Mouse (Mus musculus): ENCODE measurements around the gene Plce1. TPM values are rescaled to one million over a fixed set of nuclear protein-coding genes. Genes with fewer than 3 reads are reported as not detected.

Gene Plce1
- total and polyA plus RNA-seq, 2 experiments from 2014 or later = 3.0 to 19.5 TPM

DNA sequence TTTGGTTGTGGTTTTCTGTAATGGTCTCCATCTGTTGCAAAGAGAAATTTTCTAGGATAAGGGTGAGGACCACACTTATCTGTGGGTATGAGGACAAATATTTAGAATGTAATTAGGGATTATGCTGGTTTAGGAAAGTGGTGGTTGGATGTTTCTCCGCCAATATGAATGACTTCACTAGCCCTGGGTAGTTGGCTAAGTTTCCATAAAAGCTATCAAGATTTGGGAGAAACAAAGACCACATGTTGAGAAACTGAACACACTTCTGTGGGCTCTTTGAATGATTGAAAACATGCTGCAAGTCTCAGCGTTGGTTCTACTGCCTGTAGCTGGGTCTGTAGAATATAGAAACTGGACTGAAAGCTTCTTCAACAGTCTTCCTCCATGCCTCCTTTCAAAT is 193.0 kb downstream of the Plce1 start:
- Histone ChIP-seq H3K36me3 (ENCODE audit: insufficient read depth, low read length) (no peaks in the 10 kb centered on the region), H3K4me3 (ENCODE audit: low read depth, low read length) (no peak overlapping the region), H3K27ac (ENCODE audit: low read depth, low read length) (no peak overlapping the region), H3K4me1 (ENCODE audit: insufficient read depth, low read length) (no peaks in the 10 kb centered on the region), H3K27me3 (ENCODE audit: insufficient read depth, low read length) (no peaks in the 10 kb centered on the region), H3K4me2 (ENCODE audit: low read depth, low read length, poor library complexity, severe bottlenecking) (no peak overlapping the region), H3K9me3 (ENCODE audit: low read length) (no peaks in the 10 kb centered on the region), H3K9ac (replicated peaks; ENCODE audit: low read length, poor library complexity, severe bottlenecking) (no peak overlapping the region)
- DNase-seq (ENCODE audit: low spot score) = no peak
- WGBS = 78% methylated on average over 2 of the region's 2 CpGs
- TF ChIP-seq CTCF (IDR thresholded peaks at IDR 0.05) = no peak
- no peak for ATAC-seq (ENCODE audit: low FRiP score)

DNA sequence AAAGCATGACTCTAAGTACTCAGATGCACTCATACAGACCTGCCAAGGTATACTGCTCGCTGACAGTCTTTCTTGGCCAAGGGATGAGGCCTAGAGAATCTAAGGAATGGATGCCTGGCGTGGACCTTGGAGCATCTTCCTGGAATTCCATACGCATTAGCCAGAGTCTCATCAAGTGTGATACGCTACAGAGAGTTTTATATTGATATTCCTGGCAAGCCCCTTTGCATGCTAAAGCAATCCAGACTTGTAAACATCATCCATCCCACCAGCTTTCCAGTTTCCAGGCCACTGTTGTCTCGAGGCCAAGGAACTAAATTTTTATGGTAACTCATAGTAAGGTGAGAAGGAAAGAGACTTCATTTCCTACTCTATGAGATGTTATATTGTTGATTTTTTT is 197.7 kb downstream of the Plce1 start:
- Histone ChIP-seq H3K27me3 (ENCODE audit: insufficient read depth, low read length) (no peaks in the 10 kb centered on the region), H3K27ac (ENCODE audit: low read depth, low read length) (no peak overlapping the region), H3K9ac (replicated peaks; ENCODE audit: low read length, poor library complexity, severe bottlenecking) (no peak overlapping the region), H3K4me3 (ENCODE audit: low read depth, low read length) (no peak overlapping the region), H3K36me3 (ENCODE audit: insufficient read depth, low read length) (no peaks in the 10 kb centered on the region), H3K4me2 (ENCODE audit: low read depth, low read length, poor library complexity, severe bottlenecking) (no peak overlapping the region), H3K4me1 (ENCODE audit: insufficient read depth, low read length) (no peaks in the 10 kb centered on the region), H3K9me3 (ENCODE audit: low read length) (no peaks in the 10 kb centered on the region)
- no peak for ATAC-seq (ENCODE audit: low FRiP score)
- no peak for TF ChIP-seq CTCF (IDR thresholded peaks at IDR 0.05)
- DNase-seq (ENCODE audit: low spot score) = no peak
- 95% methylated on average over 5 of the region's 5 CpGs for WGBS

DNA sequence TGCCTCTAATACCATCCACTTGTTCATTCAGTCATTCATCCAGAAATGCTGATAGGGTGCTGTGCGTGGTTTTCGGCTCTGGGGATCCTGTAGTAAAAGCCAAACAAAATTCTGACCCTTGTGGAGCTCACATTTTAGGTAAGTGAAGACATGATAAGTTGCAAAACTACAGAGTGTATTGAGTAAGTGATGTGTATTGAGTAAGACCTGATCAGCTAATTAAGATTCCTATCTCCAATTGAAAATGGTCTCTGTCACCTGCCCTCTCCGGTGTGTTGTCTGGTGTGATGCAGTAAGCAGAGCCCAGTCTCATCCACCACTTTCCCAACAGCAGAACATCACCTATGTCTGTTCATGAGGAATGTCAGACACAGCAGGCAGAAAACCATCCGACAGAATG is 198.6 kb downstream of the Plce1 start:
- no peak overlapping the region for H3K4me3 ChIP-seq (ENCODE audit: low read depth, low read length)

DNA sequence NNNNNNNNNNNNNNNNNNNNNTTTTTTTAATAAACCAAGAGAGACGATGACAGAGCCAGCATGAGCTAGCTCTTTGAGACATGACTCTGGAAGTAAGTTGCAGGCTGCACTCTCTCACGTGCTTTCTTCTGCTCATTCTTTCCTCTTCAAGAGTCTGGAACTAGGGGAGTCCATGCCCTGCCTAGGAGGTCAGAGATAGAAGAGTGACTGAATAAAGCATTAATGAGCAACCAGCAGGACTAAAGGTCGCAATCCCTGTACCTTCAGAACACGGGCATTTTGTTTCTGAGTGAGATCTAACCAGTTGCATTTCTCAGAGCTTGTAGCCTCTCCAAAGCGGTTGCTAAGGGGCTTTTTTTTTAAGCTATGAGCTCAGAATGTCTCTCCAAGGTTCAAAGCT is 206.4 kb downstream of the Plce1 start:
- no peaks in the 10 kb centered on the region for H3K4me1 ChIP-seq (ENCODE audit: insufficient read depth, low read length)
- no peak overlapping the region for H3K9ac ChIP-seq (replicated peaks; ENCODE audit: low read length, poor library complexity, severe bottlenecking)
- no peaks in the 10 kb centered on the region for H3K36me3 ChIP-seq (ENCODE audit: insufficient read depth, low read length)
- no peak for TF ChIP-seq CTCF (IDR thresholded peaks at IDR 0.05)
- no peak overlapping the region for H3K4me3 ChIP-seq (ENCODE audit: low read depth, low read length)
- H3K9me3 ChIP-seq (ENCODE audit: low read length) = no peaks in the 10 kb centered on the region
- H3K4me2 ChIP-seq (ENCODE audit: low read depth, low read length, poor library complexity, severe bottlenecking) = no peak overlapping the region
- no peak overlapping the region for H3K27ac ChIP-seq (ENCODE audit: low read depth, low read length)
- no peak for DNase-seq (ENCODE audit: low spot score)
- H3K27me3 ChIP-seq (ENCODE audit: insufficient read depth, low read length) = no peaks in the 10 kb centered on the region
- 57% methylated on average over 5 of the region's 5 CpGs for WGBS
- ATAC-seq (ENCODE audit: low FRiP score) = no peak

More for the DNA sequence above, 198.6 kb downstream of the Plce1 start:
- H3K9me3 ChIP-seq (ENCODE audit: low read length) = no peaks in the 10 kb centered on the region
- H3K4me1 ChIP-seq (ENCODE audit: insufficient read depth, low read length) = no peaks in the 10 kb centered on the region
- WGBS = 85% methylated on average over 4 of the region's 4 CpGs
- H3K27ac ChIP-seq (ENCODE audit: low read depth, low read length) = no peak overlapping the region
- no peak for TF ChIP-seq CTCF (IDR thresholded peaks at IDR 0.05)
- DNase-seq (ENCODE audit: low spot score) (no peak), ATAC-seq (ENCODE audit: low FRiP score) (no peak)
- H3K36me3 ChIP-seq (ENCODE audit: insufficient read depth, low read length) = no peaks in the 10 kb centered on the region
- H3K27me3 ChIP-seq (ENCODE audit: insufficient read depth, low read length) = no peaks in the 10 kb centered on the region
- H3K4me2 ChIP-seq (ENCODE audit: low read depth, low read length, poor library complexity, severe bottlenecking) = no peak overlapping the region
- H3K9ac ChIP-seq (replicated peaks; ENCODE audit: low read length, poor library complexity, severe bottlenecking) = no peak overlapping the region

DNA sequence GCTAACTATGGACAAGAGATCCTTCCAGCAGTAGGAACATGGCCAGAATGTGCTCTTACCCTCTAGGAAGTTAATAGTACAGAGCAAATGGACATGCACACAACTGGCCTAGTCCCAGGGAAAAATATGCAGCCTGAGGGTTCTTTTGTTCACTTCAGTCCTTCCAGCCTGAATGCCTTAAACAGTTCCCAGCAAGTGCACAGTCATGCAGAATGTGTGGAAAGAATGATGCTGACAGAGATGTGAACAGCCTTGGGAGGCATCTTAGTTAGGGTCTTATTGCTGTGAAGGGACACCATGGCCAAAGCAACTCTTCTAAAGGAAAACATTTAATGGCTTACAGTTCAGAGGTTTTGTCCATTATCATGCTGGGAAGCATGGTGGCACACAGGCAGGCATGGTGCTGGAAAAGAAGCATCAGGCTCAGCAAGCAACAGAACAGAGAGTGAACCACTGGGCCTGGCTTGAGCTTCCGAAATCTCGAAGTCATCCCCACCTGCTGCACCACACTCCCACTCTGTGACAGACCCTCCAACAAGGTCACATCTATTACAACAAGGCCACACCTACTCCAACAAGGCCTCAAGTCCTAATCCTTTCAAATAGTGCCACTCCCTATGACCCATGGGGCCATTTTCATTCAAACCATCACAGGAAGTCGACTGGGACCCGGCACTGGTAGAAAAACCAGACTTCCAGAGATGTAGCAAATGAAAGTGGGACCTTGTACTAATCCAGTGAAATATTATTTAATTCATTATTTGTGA is 208.0 kb downstream of the Plce1 start:
- H3K4me2 ChIP-seq (ENCODE audit: low read depth, low read length, poor library complexity, severe bottlenecking) = no peak overlapping the region
- no peak for TF ChIP-seq CTCF (IDR thresholded peaks at IDR 0.05)
- DNase-seq (ENCODE audit: low spot score) (no peak), ATAC-seq (ENCODE audit: low FRiP score) (no peak)
- WGBS = 89% methylated on average over 4 of the region's 4 CpGs
- H3K27me3 ChIP-seq (ENCODE audit: insufficient read depth, low read length) = no peaks in the 10 kb centered on the region
- H3K4me1 ChIP-seq (ENCODE audit: insufficient read depth, low read length) = no peaks in the 10 kb centered on the region
- H3K9ac ChIP-seq (replicated peaks; ENCODE audit: low read length, poor library complexity, severe bottlenecking) = no peak overlapping the region
- no peaks in the 10 kb centered on the region for H3K36me3 ChIP-seq (ENCODE audit: insufficient read depth, low read length)
- no peaks in the 10 kb centered on the region for H3K9me3 ChIP-seq (ENCODE audit: low read length)
- no peak overlapping the region for H3K27ac ChIP-seq (ENCODE audit: low read depth, low read length)
- H3K4me3 ChIP-seq (ENCODE audit: low read depth, low read length) = no peak overlapping the region

DNA sequence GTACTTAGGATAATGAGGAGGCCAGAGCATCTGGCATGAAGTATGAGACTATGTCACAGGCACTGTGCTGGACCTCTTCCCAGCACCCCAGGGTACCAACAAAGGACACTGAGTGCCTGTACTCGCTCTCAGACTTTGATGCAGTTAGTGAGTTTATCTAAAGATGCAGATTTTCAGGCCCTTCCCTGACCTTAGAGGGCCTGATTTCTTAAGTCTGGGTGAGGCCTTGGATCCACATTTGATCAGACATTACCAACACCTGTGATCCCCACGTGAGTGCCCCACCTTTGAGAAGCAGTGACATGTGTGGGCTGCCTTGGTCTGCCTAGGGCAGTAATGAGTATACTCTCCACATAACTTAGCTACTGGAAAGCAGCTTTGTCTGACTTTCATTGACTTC is 209.4 kb downstream of the Plce1 start:
- H3K27me3 ChIP-seq (ENCODE audit: insufficient read depth, low read length) = no peaks in the 10 kb centered on the region
- WGBS = 80% methylated on average over 2 of the region's 2 CpGs
- no peak overlapping the region for H3K4me3 ChIP-seq (ENCODE audit: low read depth, low read length)
- H3K27ac ChIP-seq (ENCODE audit: low read depth, low read length) = no peak overlapping the region
- no peaks in the 10 kb centered on the region for H3K9me3 ChIP-seq (ENCODE audit: low read length)
- DNase-seq (ENCODE audit: low spot score) (no peak), ATAC-seq (ENCODE audit: low FRiP score) (no peak)
- H3K4me1 ChIP-seq (ENCODE audit: insufficient read depth, low read length) = no peaks in the 10 kb centered on the region
- H3K36me3 ChIP-seq (ENCODE audit: insufficient read depth, low read length) = no peaks in the 10 kb centered on the region
- TF ChIP-seq CTCF (IDR thresholded peaks at IDR 0.05) = no peak
- no peak overlapping the region for H3K9ac ChIP-seq (replicated peaks; ENCODE audit: low read length, poor library complexity, severe bottlenecking)
- H3K4me2 ChIP-seq (ENCODE audit: low read depth, low read length, poor library complexity, severe bottlenecking) = no peak overlapping the region
